Mouse (Mus musculus) 3134 (cell line): Measurements from ENCODE around the gene Cuedc2.

Experiments used
- DNase-seq: peaks from one replicate; pipeline ENCODE4 v3.0.0-alpha.2; 2011; ENCODE audit warnings: low spot score; ENCODE audit not compliant: insufficient read length; ENCODE audit errors: extremely low read depth

Cuedc2 gene

GRCm38 (mm10) chr19:46322996-46323572 lies 15.4 kb downstream of the Cuedc2 start:
- DNase-seq, result no peak

- DNase-seq, result no peak
These were observed 16.1 kb downstream of the Cuedc2 start for GRCm38 (mm10) chr19:46322144-46322995.

GRCm38 (mm10) chr19:46321101-46321943 lies 17.2 kb downstream of the Cuedc2 start:
- peak; percentile 53 for DNase-seq

GRCm38 (mm10) chr19:46320076-46320785 lies 18.3 kb downstream of the Cuedc2 start:
- DNase-seq, result no peak

- peak; percentile 83 for DNase-seq
These were observed 19.7 kb downstream of the Cuedc2 start for GRCm38 (mm10) chr19:46318586-46319378.

- no peak for DNase-seq
These were observed 20.5 kb downstream of the Cuedc2 start for GRCm38 (mm10) chr19:46318031-46318471.

- DNase-seq, result no peak
These were observed 21.0 kb downstream of the Cuedc2 start for GRCm38 (mm10) chr19:46317546-46317885.

- DNase-seq, result no peak
These were observed 21.5 kb downstream of the Cuedc2 start for GRCm38 (mm10) chr19:46316846-46317545.

- no peak for DNase-seq
These were observed 22.5 kb downstream of the Cuedc2 start for GRCm38 (mm10) chr19:46315752-46316610.

- DNase-seq, result peak; percentile 67
These were observed 23.4 kb downstream of the Cuedc2 start for GRCm38 (mm10) chr19:46314872-46315742.

GRCm38 (mm10) chr19:46314151-46314601 lies 24.3 kb downstream of the Cuedc2 start:
- DNase-seq, result no peak

- DNase-seq, result no peak
These were observed 24.9 kb downstream of the Cuedc2 start for GRCm38 (mm10) chr19:46313591-46313990.

GRCm38 (mm10) chr19:46313116-46313515 lies 25.4 kb downstream of the Cuedc2 start:
- DNase-seq, result no peak

GRCm38 (mm10) chr19:46312566-46312965 lies 25.9 kb downstream of the Cuedc2 start:
- DNase-seq, result no peak

- DNase-seq, result no peak
These were observed 27.2 kb downstream of the Cuedc2 start for GRCm38 (mm10) chr19:46311341-46311740.

- DNase-seq, result no peak
These were observed 28.1 kb downstream of the Cuedc2 start for GRCm38 (mm10) chr19:46310312-46310865.
